ENCODE assay signal across 8 mouse cellular contexts in genomic region chrX:100494068-100494978, GRCm38 (mm10). TPM values are rescaled to one million over a fixed set of nuclear protein-coding genes. Genes with fewer than 3 reads are reported as not detected.
DNase-seq lines count a peak whose midpoint lies in the region; ATAC-seq and TF ChIP-seq lines count a peak whose summit lies in the region.

Gene Igbp1 (plus strand): TSS chrX:100494291.

- H3K4me3 ChIP-seq in C2C12 (ENCODE audit: insufficient read depth, poor library complexity, severe bottlenecking) (peak within 1 kb of the TSS; percentile 45), myocyte (peak within 1 kb of the TSS; percentile 46)
- peak within 1 kb of the TSS; percentile 72 for H3K4me3 ChIP-seq in erythroblast, embryonic 14.5 days (replicated peaks)
- H3K4me3 ChIP-seq in heart, embryonic 11.5 days (ENCODE audit: low read depth, low read length) = peak within 1 kb of the TSS; percentile 59
- peak within 1 kb of the TSS; percentile 63 for H3K4me3 ChIP-seq in kidney, embryonic 16.5 days (ENCODE audit: low read length)
- peak within 1 kb of the TSS; percentile 72 for H3K4me3 ChIP-seq in liver, adult 2 months (ENCODE audit: insufficient read depth, low read depth, low read length)

- no peak for TF ChIP-seq CTCF in C2C12 (IDR thresholded peaks at IDR 0.05; ENCODE audit: control insufficient read depth, insufficient read depth, insufficient read length)
- peak; percentile 31; the same call in 1 of the 2 replicates for TF ChIP-seq CTCF in brain, embryonic 14.5 days (IDR thresholded peaks at IDR 0.05; ENCODE audit: borderline replicate concordance, extremely low read depth, insufficient read depth, insufficient read length)
- TF ChIP-seq CTCF in liver, adult 2 months (IDR thresholded peaks at IDR 0.05; ENCODE audit: low read depth, low read length) = no peak

- peak within 1 kb of the TSS; percentile 65 for H3K4me2 ChIP-seq in heart, embryonic 11.5 days
- H3K4me2 ChIP-seq in kidney, embryonic 16.5 days (replicated peaks; ENCODE audit: low read depth, low read length) = peak within 1 kb of the TSS; percentile 62
- peak within 1 kb of the TSS; percentile 71 for H3K4me2 ChIP-seq in myocyte (ENCODE audit: low read depth)

- H3K9me3 ChIP-seq in erythroblast, embryonic 14.5 days (ENCODE audit: control insufficient read depth, low read length) = no peaks in the 10 kb centered on the region
- H3K9me3 ChIP-seq in heart, embryonic 11.5 days (replicated peaks; ENCODE audit: control insufficient read depth, low read length) = no peaks in the 10 kb centered on the region
- H3K9me3 ChIP-seq in kidney, embryonic 16.5 days (ENCODE audit: low read length) = no peaks in the 10 kb centered on the region

- peaks cover 6% of the 10 kb centered on the region for H3K36me3 ChIP-seq in C2C12 (ENCODE audit: control insufficient read depth, insufficient read depth)
- peaks cover 9% of the 10 kb centered on the region for H3K36me3 ChIP-seq in erythroblast, embryonic 14.5 days (ENCODE audit: control insufficient read depth)
- H3K36me3 ChIP-seq in heart, embryonic 11.5 days (ENCODE audit: control insufficient read depth, insufficient read depth, low read length) = no peaks in the 10 kb centered on the region
- H3K36me3 ChIP-seq in kidney, embryonic 16.5 days (ENCODE audit: insufficient read depth, low read length) = 0 out of 2 replicates have a peak, but pooled peaks cover 8% of the 10 kb centered on the region
- peaks cover 2% of the 10 kb centered on the region; the same call in 1 of the 2 replicates for H3K36me3 ChIP-seq in liver, adult 2 months (ENCODE audit: control insufficient read depth, insufficient read depth, low read length)
- peaks cover 4% of the 10 kb centered on the region for H3K36me3 ChIP-seq in myocyte (ENCODE audit: control insufficient read depth, insufficient read depth)
- no peaks in the 10 kb centered on the region for H3K36me3 ChIP-seq in splenic B cell, adult 2 months (ENCODE audit: control insufficient read depth, insufficient read depth, low read length, poor library complexity, severe bottlenecking)

- peak within 1 kb of the TSS; percentile 74 for H3K9ac ChIP-seq in heart, embryonic 11.5 days (ENCODE audit: low read depth, low read length)
- peak within 1 kb of the TSS; percentile 69 for H3K9ac ChIP-seq in kidney, embryonic 16.5 days (replicated peaks; ENCODE audit: low read length)
- H3K9ac ChIP-seq in liver, adult 2 months (ENCODE audit: low read depth, low read length) = peak within 1 kb of the TSS; percentile 91

- ATAC-seq in heart, embryonic 11.5 days (replicated peaks; ENCODE audit: insufficient number of reproducible peaks, low FRiP score, low TSS enrichment) = peak; percentile 86
- ATAC-seq in kidney, embryonic 16.5 days (ENCODE audit: low FRiP score, low TSS enrichment) = peak; percentile 97

- peak within 1 kb of the TSS; percentile 54 for H3K27ac ChIP-seq in heart, embryonic 11.5 days (ENCODE audit: low read depth, low read length)
- peak within 1 kb of the TSS; percentile 48; the same call in 1 of the 2 replicates for H3K27ac ChIP-seq in kidney, embryonic 16.5 days (ENCODE audit: low read length)
- H3K27ac ChIP-seq in liver, adult 2 months (replicated peaks; ENCODE audit: insufficient read depth, low read depth, low read length) = peak within 1 kb of the TSS; percentile 68

- H3ac ChIP-seq in C2C12 (ENCODE audit: control insufficient read depth, insufficient read length, low read depth) (peak within 1 kb of the TSS; percentile 44), myocyte (ENCODE audit: control insufficient read depth, insufficient read length) (no peak within 1 kb of the TSS)

- DNase-seq in brain, embryonic 14.5 days (ENCODE audit: low read depth) = peak; percentile 97
- DNase-seq in liver, adult 2 months (ENCODE audit: extremely low read depth, low read depth, low spot score) = peak; percentile 95
- DNase-seq in splenic B cell, adult 2 months (ENCODE audit: low read depth, low spot score) = peak; percentile 84

- peaks cover 10% of the 10 kb centered on the region for H3K79me3 ChIP-seq in C2C12 (ENCODE audit: low read depth)

- WGBS in heart, embryonic 11.5 days (ENCODE audit: insufficient replicate concordance) = 16% methylated on average over 32 of the region's 32 CpGs
- WGBS in kidney, embryonic 16.5 days = 18% methylated on average over 32 of the region's 32 CpGs
- WGBS in liver, adult 2 months = under 1% methylated on average over 32 of the region's 32 CpGs

- TF ChIP-seq POLR2A in brain, embryonic 14.5 days (IDR thresholded peaks at IDR 0.05; ENCODE audit: borderline replicate concordance, extremely low read depth, insufficient read depth, insufficient read length, poor library complexity, severe bottlenecking) = no peak
- TF ChIP-seq POLR2A in liver, adult 2 months (IDR thresholded peaks at IDR 0.05; ENCODE audit: extremely low read depth, insufficient read depth, low read length) = no peak
- TF ChIP-seq POLR2A in myocyte (IDR thresholded peaks at IDR 0.05; ENCODE audit: insufficient read length, low read depth) = no peak

- no peaks in the 10 kb centered on the region for H3K27me3 ChIP-seq in C2C12 (ENCODE audit: control insufficient read depth, insufficient read depth, insufficient read length)
- peaks cover 4% of the 10 kb centered on the region; the same call in 1 of the 2 replicates for H3K27me3 ChIP-seq in erythroblast, embryonic 14.5 days (ENCODE audit: control insufficient read depth)
- H3K27me3 ChIP-seq in heart, embryonic 11.5 days (ENCODE audit: control insufficient read depth, insufficient read depth, low read length) = peaks cover 3% of the 10 kb centered on the region; the same call in 1 of the 2 replicates
- H3K27me3 ChIP-seq in kidney, embryonic 16.5 days (ENCODE audit: insufficient read depth, low read length) = peaks cover 21% of the 10 kb centered on the region; the same call in 1 of the 2 replicates
- H3K27me3 ChIP-seq in liver, adult 2 months (ENCODE audit: control insufficient read depth, insufficient read depth, low read length) = no peaks in the 10 kb centered on the region
- no peaks in the 10 kb centered on the region for H3K27me3 ChIP-seq in myocyte (ENCODE audit: control insufficient read depth, insufficient read depth, insufficient read length)
- no peaks in the 10 kb centered on the region for H3K27me3 ChIP-seq in splenic B cell, adult 2 months (ENCODE audit: control insufficient read depth, insufficient read depth, low read length, poor library complexity, severe bottlenecking)

- peaks cover 14% of the 10 kb centered on the region for H3K4me1 ChIP-seq in erythroblast, embryonic 14.5 days (ENCODE audit: control insufficient read depth)
- H3K4me1 ChIP-seq in heart, embryonic 11.5 days (ENCODE audit: control insufficient read depth, insufficient read depth, low read length) = no peaks in the 10 kb centered on the region
- H3K4me1 ChIP-seq in kidney, embryonic 16.5 days (ENCODE audit: insufficient read depth, low read length) = peaks cover 6% of the 10 kb centered on the region; the same call in 1 of the 2 replicates
- H3K4me1 ChIP-seq in liver, adult 2 months (ENCODE audit: control insufficient read depth, insufficient read depth, low read length) = no peaks in the 10 kb centered on the region; the same call in 1 of the 2 replicates

- H3K79me2 ChIP-seq in C2C12 (ENCODE audit: control insufficient read depth, insufficient read depth) = peaks cover 13% of the 10 kb centered on the region
- H3K79me2 ChIP-seq in liver, adult 2 months (ENCODE audit: control insufficient read depth, insufficient read depth, low read length) = no peaks in the 10 kb centered on the region; the same call in 1 of the 2 replicates
- peaks cover 6% of the 10 kb centered on the region for H3K79me2 ChIP-seq in myocyte (ENCODE audit: control insufficient read depth, insufficient read depth)

TF ChIP-seq in C2C12, 6 proteins besides CTCF, POLR2A, EP300 and RAD21:
- peak; percentile 59 for TF ChIP-seq USF1 (IDR thresholded peaks at IDR 0.05; ENCODE audit: low read depth)
- no peak for TF ChIP-seq CEBPB (IDR thresholded peaks at IDR 0.05; ENCODE audit: low read depth)
- no peak for TF ChIP-seq MYOG (IDR thresholded peaks at IDR 0.05; ENCODE audit: control insufficient read depth, extremely low read depth, insufficient read length)
- TF ChIP-seq MYOD1 (IDR thresholded peaks at IDR 0.05; ENCODE audit: control insufficient read depth, insufficient read length, low read depth) = no peak
- TF ChIP-seq MAX (IDR thresholded peaks at IDR 0.05) = peak; percentile 42
TF ChIP-seq in C2C12: peak in this region for 2.

TF ChIP-seq in myocyte, 11 proteins besides CTCF, POLR2A, EP300 and RAD21:
- no peak for TF ChIP-seq POLR2AphosphoS2 (IDR thresholded peaks at IDR 0.05; ENCODE audit: insufficient read length, low read depth)
- peak; percentile 6 for TF ChIP-seq USF1 (IDR thresholded peaks at IDR 0.05; ENCODE audit: low read depth)
- no peak for TF ChIP-seq MAX (IDR thresholded peaks at IDR 0.05; ENCODE audit: low read depth)
- TF ChIP-seq TCF12 (IDR thresholded peaks at IDR 0.05; ENCODE audit: insufficient read depth, poor library complexity, severe bottlenecking) = no peak
- TF ChIP-seq MYOD1 (IDR thresholded peaks at IDR 0.05; ENCODE audit: control insufficient read depth in 1 of 3, insufficient read length in 2 of 3, low read depth in 2 of 3) = no peak
- TF ChIP-seq E2F4 (IDR thresholded peaks at IDR 0.05; ENCODE audit: insufficient read depth) = no peak

RNA-seq across cellular contexts. Expression of gene Igbp1, which starts in this region (rescaled TPM):
- polyA plus RNA-seq in C2C12 (2012; fragmentation: generic; extraction: Trizol) = 34.2 TPM
- polyA plus RNA-seq in brain, embryonic 14.5 days (2012; rRNA removed) = 46.1 and 46.8 TPM in 2 replicates
- 1.7 TPM in 2 replicates for polyA plus RNA-seq in erythroblast, embryonic 14.5 days (2012)
- polyA plus RNA-seq in heart, embryonic 11.5 days (2014; fragmentation: Nextera tagmentation; extraction: Ambion mirVana) = 30.1 and 31.1 TPM in 2 replicates
- polyA plus RNA-seq in kidney, embryonic 16.5 days (2015; fragmentation: Nextera tagmentation; extraction: Ambion mirVana) = 41.5 and 45.0 TPM in 2 replicates
- 52.2 and 63.2 TPM in 2 replicates for total RNA-seq in liver, adult 2 months (2014; rRNA removed)
- 18.5 and 20.4 TPM in 2 replicates for polyA plus RNA-seq in liver, adult 2 months (2012; rRNA removed)
- 37.6 TPM for polyA plus RNA-seq in myocyte (2012; fragmentation: generic; extraction: Trizol)

Comparison
In these comparisons a context has a peak if more than half of its experiments do, and no peak if none do; other contexts are left out.
1. Peak in every context shown above with its lines: DNase-seq, ATAC-seq, H3K4me3 ChIP-seq and H3K27ac ChIP-seq.